Mouse (Mus musculus) thymus, postnatal 10 days (tissue): Measurements from ENCODE around the gene Rnf31.

Experiments
- DNase-seq, 2 experiments: peaks; one replicate each; pipeline ENCODE4 v3.0.0; 2021; ENCODE audit warnings: low spot score in 2 of 2

Gene Rnf31

DNA sequence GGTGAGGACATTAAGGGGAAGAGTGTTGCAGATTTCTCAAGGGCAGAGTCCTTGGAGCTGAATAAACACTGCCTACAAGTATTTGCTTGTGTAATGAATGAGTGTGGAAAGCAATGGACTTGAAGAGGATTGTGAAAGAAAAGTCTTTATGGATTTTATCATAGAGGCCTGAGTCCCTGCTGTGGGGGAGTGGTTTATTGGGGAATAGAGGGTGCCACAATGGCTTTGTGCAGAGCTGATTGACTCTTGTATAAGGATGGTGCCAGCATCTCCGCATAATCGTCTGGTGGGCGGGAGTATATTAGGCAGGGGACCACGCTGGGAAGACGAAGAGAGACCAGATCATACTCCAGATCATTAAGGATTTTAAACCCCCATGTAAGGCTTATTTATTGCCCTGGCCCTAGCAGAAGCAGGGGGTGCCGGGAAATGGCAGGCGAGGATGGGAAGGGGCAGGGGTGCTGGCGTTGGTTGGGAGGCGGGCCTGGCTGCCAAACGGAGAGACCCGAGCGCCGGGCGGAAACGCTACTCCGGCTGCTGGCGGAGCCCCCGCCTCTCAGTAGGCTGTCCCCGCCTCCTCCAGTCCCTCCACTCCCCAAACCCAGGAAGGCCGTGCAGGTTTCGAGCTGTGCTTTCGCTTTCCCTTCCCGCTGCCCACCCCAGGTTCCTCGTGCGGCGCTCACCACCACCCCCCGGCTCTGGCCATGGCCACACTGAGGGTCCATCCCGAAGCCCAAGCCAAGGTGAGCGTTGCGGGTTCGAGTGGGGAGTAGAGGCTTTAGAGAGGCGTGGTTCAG, 13.4 kb upstream of the Rnf31 start, which contains the start of gene Psme1:
TSS of gene Psme1 (plus strand) at position 253 of the 797 bp plus-strand sequence.
- DNase-seq, result peak; percentile 81 to 82

DNA sequence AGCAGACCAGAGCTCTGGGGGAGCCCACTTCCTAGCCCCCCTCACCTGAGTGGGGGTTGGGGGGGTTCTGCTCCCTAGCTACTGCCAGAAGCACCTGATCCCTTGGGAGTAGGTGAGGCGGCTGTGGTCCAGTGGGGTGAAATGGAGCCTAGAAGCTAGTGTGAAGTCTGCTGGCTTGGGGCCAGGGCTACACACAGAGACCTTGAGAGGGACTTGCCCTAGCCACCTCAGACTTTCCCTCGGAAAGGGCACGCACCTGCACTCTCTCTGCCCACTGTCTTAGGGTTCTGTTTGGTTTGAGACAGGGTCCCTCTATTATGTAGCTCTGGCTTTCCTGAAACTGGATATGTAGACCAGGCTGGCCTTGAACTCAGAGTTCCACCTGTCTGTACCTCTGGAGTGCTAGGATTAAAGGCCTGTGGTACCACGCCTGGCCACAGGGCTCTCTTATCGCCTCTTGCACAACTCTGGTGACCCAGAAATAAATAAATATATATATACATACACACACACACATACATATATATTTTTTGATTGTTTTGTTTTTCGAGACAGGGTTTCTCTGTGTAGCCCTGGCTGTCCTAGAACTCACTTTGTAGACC, 12.7 kb upstream of the Rnf31 start:
- DNase-seq, result no peak

DNA sequence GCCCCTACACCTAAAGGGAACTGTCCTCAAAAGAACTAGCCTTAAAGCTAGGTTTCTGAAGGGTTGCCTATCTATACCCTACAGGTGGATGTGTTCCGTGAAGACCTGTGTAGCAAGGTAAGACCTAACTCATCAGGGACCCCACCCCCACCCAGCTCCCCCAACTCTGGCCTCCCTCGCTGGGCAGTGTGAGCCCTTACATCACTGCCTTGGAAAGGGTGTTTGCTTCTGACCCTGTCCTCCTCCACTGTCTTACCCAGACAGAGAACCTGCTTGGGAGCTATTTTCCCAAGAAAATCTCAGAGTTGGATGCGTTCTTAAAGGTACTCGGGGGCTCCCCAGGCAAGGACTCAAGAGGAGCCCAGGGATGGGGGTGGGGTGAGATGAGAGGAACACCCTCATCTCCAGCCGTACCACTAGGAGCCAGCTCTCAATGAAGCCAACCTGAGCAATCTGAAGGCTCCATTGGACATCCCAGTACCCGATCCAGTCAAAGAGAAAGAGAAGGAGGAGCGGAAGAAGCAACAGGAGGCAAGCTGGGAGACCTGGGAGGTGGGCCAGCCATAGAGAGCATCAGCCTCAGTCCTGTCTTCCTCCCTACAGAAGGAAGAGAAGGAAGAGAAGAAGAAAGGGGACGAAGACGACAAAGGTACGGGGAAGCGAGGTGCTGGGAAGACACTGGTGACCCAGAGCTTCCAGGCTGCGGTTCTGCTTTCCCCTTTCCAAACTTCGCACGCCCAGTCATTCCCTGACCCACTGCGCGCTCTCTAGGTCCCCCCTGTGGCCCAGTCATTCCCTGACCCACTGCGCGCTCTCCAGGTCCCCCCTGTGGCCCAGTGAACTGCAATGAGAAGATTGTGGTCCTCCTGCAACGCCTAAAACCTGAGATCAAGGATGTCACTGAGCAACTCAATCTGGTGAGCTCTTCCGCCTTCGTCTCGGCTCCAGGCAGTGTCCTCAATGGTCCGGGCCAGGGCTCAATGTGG, 11.7 kb upstream of the Rnf31 start:
- no peak for DNase-seq

DNA sequence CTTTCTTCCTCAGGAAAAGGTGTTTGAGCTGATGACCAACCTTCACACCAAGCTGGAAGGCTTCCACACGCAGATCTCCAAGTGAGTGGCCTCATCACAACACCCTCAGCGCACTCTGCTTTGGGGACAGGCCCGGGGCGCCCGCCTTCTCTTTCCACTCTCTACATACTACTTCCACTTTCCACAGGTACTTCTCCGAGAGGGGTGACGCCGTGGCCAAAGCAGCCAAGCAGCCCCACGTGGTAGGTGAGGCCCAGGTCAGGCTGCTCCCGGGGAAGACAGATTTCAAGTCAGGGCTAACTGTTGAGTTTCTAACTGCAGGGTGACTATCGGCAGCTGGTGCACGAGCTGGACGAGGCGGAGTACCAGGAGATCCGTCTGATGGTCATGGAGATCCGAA, 10.8 kb upstream of the Rnf31 start:
- DNase-seq, result no peak

DNA sequence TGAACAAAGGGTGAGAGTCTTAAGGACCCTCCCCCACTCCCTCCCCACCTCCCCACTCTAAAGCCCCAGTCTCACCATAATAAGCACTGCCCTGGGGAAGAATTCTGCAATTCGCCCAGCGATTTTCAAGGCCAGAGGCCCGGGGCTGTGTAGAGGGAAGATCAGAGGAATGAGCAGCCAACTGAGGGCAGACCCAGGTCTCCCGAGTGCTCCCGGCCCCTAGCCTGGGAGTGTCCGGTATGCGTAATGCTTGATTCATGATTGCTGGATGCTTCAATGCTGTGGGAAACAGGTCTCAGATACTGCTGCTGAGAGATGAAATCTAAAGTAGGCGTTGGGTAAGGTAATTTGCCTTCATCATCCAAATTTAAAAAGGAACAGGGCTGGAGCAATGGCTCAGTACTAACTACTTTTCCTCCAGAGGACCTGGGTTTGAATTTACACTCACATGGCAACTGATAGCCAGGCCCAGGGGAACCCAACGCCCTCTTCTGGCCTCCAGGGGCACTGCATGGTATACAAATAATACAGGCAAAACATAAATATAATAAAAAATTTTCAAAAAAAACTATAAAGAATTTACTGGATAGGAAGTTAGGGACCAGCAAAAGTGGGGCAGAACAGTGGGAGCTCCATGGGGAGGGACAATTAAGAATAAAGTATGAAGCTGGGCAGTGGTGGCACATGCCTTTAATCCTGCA, 9.4 kb upstream of the Rnf31 start:
- no peak for DNase-seq

DNA sequence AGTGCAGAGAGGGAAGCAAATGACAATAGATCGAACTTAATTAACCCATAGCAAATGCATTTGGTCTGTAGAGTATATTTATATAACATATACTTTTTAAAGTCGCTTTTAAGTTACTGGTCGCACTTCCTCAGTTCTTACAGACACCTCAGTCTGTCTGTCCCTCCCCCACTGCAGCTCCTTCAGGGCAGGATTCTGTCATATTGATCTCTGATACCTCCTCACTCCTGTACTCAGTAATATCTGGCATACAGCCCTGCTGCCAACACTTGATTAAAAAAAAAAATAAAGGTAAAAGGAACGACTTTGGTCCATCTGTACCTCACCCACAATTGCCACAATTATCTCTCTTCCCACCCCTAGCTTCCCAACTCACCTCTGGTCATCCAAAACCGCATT, 7.2 kb upstream of the Rnf31 start:
- DNase-seq, result no peak

DNA sequence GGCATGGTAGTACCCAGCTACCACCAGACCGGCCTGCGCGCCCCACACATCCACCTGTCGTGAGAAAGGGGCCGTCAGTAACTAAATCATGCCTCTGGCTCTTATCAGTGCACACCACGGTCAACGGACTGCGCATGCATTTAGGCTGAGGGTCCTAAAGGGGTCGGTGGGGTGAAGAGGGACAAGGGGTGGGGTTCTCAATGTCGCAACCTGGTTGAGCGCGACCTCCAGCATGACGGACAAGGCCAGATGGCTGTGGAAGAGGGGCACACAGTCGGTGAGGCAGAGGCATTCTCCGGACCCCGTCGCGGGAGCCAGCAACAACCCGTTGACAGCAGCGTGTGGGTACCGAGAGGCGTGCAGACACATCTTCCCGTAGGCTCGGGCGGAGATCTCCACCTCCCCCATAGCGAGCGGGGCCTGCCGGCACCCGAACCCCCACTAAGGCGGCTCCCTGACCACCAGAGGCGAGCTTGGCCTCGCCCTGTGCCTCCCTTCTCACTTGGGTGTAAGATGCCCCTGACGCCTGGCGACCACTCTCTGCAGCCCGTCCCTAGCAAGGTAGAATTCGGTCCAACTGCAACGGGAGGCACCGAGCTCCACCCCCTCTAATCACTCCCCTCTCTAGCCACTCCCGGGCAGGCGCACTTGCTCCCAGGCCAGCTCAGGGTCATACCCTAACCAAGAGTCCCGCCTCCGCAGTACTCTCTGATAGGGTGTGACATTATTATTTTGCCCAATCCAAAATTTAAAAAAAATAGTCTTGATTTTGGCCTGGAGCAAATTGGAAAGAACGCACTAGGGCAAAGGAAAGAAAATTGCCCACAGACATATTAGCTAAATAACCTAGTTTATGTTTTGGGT, 6.6 kb upstream of the Rnf31 start, which contains the start of gene Emc9:
TSS of gene Emc9 (minus strand) at position 601 of the 864 bp plus-strand sequence.
- DNase-seq, result peak in 1 of 2 experiments; percentile 37

DNA sequence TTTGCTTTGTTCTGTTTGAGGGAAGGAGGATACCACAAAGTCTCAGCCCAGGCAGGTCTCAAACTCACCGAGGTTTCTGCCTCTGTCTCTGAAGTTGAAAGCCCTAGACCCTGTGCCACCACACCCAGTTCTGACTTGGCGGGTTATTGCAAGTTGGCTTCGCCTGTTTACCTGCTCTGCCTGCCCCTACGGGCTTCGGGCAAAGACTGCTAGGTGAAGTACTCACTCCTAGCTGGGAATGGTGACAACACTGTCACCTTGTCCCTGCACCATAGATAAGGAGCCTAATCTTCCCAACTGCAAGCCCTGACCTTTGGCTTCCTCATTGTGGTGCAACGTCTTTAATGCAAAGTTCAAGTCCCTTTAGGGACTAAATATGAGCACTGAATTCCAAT, 5.9 kb upstream of the Rnf31 start:
- no peak for DNase-seq

DNA sequence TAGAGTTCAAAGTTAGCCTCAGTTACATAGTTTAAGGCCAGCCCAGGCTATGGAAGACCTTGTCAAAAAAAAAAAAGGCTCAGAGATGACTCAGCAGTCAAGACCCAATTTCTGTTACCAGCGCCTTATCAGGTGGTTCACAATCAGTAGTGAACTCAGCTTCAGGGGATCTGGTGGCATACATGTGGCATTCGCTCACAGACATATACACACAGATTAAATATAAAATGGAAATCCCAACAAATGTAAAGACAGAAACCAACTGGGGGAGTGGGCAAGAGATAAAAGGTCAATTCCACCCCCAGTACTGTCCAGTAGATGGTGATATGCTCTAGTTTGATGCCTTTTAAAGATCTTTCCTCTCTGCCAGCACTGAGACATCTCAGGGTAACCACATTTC, 5.4 kb upstream of the Rnf31 start:
- no peak for DNase-seq

DNA sequence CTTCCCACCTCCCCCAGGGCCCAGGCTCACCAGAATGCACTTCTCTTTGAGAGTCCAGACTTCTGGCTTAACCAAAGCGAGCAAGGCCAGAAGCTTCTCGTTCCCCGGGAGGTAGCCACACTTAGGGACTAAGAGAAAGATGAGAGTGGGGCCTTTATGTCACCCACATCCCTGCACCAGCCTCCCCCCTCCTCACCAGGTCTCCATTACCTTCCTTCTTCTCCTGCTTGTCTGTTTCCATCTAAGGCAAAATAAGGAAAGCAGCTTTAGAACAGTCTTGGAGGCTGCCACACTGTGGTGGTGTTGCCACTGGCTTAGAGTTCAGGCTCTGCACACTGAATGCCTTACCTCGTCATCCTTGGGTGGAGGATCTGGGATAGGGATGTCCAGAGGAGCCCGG, 2.2 kb upstream of the Rnf31 start:
- no peak for DNase-seq

DNA sequence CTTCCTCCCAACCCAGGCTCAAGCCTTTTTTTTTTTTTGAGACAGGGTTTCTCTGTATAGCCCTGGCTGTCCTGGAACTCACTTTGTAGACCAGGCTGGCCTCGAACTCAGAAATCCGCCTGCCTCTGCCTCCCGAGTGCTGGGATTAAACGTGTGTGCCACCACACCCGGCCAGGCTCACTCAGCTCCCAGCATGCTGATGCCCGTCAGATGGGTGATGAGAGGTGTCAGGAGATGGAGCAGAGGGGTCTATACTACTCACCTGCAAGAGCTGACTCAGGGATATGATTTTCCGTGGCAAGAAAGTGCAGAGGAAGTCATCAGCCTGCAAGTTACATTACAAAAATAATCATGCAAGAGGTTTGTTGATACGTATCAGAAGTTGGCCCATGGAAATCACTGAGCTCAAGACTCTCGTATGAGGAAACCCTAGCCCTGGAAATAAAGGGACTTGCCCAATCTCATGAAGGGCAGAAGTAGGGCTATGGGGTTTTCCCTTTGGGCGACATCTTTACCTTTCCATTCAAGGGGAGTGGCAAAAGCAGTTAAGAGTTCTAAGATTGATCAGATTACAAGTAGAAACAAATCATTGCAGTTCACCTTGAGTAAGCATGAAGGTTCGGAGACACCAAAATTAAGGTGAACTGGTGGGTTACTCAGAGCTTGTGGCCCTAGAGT, 1.6 kb upstream of the Rnf31 start:
- DNase-seq, result no peak

DNA sequence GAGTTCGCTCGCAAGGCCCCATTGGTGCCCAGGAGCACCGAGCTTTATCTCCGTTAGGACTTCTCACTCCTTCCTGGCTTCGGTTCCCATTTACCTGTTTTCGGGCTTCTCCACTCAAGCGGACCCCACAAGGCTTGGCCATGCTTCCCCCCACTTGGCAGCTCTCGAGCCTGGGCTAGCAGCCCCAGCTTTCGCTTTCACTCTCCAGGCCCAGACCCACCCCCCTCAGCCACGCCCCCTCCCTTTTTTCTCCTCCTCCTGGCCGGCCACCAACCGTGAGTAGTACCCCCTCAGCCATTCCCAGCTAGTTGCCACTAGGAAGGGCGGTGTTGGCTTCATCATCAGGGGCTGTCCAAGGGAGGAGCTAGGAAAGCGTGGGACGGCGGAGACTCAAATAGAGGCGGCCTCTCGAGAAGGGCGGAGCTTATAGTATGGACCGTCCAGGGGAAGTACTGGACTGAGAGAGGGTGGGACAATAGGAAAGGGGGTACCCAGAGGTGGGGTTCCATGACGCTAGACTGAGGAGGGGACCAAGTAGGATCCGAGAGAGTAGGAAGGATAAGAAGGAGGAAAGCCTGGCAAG, 669 bp upstream of the Rnf31 start, which contains the start of gene Psme2:
TSS of gene Psme2 (minus strand) at position 366 of the 583 bp plus-strand sequence.
- DNase-seq, result peak; percentile 58 to 71

DNA sequence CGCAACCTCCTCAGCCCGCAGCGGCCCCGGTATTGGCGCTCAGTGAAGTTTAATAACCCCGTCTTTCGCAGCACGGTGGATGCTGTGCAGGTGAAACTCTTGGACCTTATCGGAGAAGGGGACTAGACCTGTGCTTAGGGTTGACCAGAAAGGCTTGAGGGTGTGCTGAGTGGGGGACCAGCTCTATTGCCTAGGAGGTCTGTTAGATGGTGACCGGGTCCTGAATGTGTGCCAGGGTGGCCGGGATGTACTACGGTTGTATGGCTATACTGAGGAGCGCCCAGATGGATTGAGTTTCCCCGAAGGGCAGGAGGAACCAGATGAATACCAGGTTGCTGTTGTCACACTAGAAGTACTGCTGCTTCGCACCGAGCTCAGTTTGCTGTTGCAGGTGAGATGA, 718 bp downstream of the Rnf31 start:
- DNase-seq, result no peak

DNA sequence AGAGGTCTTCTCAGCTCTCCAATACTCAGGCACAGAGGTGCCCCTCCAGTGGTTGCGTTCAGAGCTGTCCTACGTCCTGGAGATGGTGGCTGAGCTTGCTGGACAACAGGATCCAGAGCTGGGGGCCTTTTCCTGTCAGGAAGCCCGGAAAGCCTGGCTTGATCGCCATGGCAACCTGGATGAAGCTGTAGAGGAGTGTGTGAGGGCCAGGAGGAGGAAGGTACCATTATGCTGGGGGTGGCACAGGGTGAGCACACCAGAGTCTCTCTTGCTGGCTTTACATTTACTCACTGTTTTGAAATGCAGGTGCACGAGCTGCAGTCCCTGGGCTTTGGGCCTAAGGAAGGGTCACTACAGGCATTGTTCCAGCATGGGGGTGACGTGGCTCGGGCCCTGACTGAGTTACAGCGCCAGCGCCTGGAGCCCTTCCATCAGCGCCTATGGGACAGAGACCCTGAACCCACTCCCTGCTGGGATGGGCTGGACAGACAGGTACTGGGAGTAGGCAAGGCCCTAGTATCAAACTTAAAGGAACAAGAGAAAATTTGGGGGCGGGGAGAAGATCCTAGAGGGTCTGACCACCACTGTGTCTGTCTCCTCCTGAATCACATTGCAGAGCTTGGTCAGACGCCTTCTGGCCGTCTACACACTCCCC, 4.7 kb downstream of the Rnf31 start:
- DNase-seq, result no peak

DNA sequence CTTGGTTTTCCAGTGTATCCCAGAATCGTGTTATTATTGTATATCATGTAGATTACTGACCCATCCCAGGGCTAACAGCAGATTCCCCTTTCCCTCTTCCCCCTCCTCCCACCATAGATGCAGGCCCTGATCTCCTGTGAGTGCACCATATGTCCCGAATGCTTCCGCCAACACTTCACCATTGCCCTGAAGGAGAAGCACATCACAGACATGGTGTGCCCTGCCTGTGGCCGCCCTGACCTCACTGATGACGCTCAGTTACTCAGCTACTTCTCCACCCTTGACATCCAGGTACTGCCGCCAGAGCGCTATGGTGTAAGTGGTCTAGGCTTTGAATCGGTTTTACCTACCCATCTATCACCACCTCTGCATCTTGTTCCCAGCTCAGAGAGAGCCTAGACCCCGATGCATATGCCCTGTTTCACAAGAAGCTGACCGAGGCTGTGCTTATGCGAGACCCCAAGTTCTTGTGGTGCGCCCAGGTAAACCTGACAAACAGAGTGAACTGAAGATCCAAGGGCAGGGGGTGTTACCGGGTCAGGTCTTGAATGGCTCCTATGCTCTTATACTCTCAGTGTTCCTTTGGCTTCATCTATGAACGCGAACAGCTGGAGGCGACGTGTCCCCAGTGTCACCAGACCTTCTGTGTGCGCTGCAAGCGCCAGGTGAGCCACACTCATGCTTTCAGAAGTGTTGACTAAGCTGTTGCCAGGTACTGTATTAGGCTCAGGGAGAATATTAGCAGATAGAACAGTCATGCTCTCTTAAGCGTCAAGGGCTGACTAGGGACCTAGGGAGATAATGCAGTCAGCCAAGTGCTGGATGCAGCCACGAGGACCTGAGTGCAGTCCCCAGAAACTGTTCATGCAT, 7.2 kb downstream of the Rnf31 start:
- no peak for DNase-seq

DNA sequence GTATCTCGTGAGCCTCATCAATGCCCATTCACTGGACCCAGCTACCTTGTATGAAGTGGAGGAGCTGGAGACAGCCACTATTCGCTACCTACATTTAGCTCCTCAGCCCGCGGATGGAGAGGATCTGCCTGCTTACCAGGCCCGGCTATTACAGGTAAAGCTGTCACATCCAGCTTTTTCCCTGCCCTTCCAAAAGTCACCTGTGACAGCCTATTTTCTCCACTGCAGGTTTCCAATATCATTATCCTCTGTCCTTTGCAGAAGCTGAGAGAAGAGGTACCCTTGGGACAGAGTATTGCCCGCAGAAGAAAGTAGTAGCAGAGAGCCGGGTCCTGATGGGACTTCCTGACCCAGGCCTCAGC, 11.7 kb downstream of the Rnf31 start, which contains the start of gene Irf9:
TSS of gene Irf9 (plus strand) at position 301 of the 362 bp plus-strand sequence.
- DNase-seq, result no peak

DNA sequence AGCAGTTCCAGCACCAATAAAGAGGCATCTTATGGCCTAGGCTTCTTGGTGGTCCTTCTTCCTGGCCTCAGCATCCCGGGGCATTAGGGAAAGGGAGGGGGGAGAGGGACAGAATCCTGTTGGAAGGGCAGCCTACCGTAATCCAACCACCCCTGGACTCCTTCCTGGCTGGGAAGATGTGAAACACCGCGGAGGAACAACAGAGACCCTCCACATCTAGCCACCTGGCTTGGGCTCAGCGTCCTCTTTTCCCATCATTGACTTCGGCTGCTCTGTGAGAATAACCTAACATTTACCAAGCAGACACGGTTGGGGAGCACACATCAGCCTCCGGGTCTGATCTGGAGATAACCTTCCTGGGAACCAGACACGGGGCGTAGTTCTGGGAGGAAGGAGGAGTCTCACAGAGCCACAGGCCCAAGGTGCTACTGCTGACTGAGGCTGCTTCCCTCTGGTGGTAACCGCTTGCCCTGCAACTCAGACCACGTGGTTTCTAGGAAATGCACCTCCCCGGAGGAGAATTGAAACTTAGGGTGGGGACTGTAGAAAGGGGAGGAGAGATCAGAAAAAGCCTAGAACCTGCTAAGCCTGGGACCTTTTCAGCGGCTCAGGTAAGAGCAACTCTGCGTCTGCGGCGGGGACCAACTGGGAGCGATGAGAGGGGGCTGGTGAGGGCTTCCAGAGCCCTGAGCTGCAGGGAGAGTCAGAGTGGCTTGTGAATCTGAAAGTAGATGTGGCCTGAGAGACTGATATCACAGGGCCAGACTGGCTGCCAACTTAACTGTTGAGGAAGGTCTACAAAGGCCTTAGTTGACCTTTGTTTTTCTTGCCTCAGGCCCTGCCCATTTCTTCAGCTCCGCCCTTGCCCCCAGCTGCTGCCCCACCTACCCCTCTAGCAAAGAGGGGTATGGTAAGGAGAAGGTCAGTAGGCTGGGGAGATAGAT, 12.4 kb downstream of the Rnf31 start:
- DNase-seq, result peak; percentile 90
